8 mouse cellular contexts compared by ENCODE assay signal in the genomic region with DNA sequence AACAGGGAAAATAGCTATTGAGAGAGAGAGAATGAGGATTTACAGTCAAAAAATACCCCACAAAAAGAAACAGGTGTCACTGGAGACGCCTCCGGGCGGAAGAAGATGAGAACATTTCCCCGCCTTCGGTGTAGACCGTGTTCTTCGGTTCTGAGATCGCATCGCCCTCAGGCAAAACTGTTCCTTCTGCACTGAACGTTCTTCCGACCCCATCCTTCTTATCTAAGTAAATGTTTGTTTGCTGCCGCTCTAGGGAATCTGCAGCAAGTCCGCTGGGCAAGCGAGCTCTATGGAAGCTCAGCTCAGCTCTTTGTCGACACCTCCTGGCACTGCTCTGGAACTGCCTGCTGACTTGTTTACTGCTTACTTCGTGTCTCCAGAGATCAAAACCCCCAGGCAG. TPM values are rescaled to one million over a fixed set of nuclear protein-coding genes. Genes with fewer than 3 reads are reported as not detected.
DNase-seq lines count a peak whose midpoint lies in the region; ATAC-seq lines count a peak whose summit lies in the region.

No protein-coding gene starts in this region.

- peak overlapping the region; percentile 34; the same call in 1 of the 2 replicates for H3K9ac ChIP-seq in intestine, embryonic 15.5 days

- DNase-seq in adrenal gland, adult 2 months = peak; percentile 83
- peak; percentile 88 for DNase-seq in embryo, embryonic 11 days
- DNase-seq in gastrocnemius, postnatal 36 days = peak; percentile 52 to 63
- peak; percentile 82 to 83 for DNase-seq in left cerebral cortex, postnatal 14 days (ENCODE audit: low spot score in 2 of 2)
- peak; percentile 77 for DNase-seq in right cerebral cortex, postnatal 25 days
- DNase-seq in yolk sac, embryonic 10.5 days (ENCODE audit: low spot score) = peak; percentile 68

- peak; percentile 77 for ATAC-seq in intestine, embryonic 15.5 days
- peak; percentile 97 for ATAC-seq in megakaryocyte-erythroid progenitor cell, adult 5-6 weeks (replicated peaks; ENCODE audit: low FRiP score, low TSS enrichment, poor library complexity, severe bottlenecking)

- peak overlapping the region; percentile 42 for H3K4me3 ChIP-seq in intestine, embryonic 15.5 days (replicated peaks)

- H3K36me3 ChIP-seq in intestine, embryonic 15.5 days = no peaks in the 10 kb centered on the region

- under 1% methylated on average over 16 of the region's 16 CpGs for WGBS in intestine, embryonic 15.5 days

- H3K27me3 ChIP-seq in intestine, embryonic 15.5 days (replicated peaks) = no peaks in the 10 kb centered on the region

- no peaks in the 10 kb centered on the region for H3K4me1 ChIP-seq in intestine, embryonic 15.5 days (replicated peaks)

- H3K27ac ChIP-seq in intestine, embryonic 15.5 days = no peak overlapping the region

- H3K4me2 ChIP-seq in intestine, embryonic 15.5 days (replicated peaks) = peak overlapping the region; percentile 81

- H3K9me3 ChIP-seq in intestine, embryonic 15.5 days = no peaks in the 10 kb centered on the region

- intact Hi-C loops in gastrocnemius, postnatal 36 days (cut with DNase I) = loop anchor here (5.0 kb wide), 1 partner anchor 888 kb away; no protein-coding TSS in a partner anchor
- intact Hi-C loops in left cerebral cortex, postnatal 14 days (cut with DNase I) = loop anchor here (1.0 to 10.0 kb wide), 5 partner anchors 317 to 1123 kb away; a partner anchor contains a TSS

RNA-seq across cellular contexts. Expression of a gene that starts 5.0 kb away (rescaled TPM):
- not detected for total RNA-seq in adrenal gland, adult 2 months (2021)
- polyA plus RNA-seq in adrenal gland, adult 2 months (2012; rRNA removed) = 0.03 and 0.04 TPM in 2 replicates
- total RNA-seq in gastrocnemius, postnatal 36 days (2021) = under 1 TPM in 1 of 2 experiments, not detected in 1; 0.05 TPM
- polyA plus RNA-seq in intestine, embryonic 15.5 days (2015; fragmentation: Nextera tagmentation; extraction: Ambion mirVana) = 0.16 and 0.20 TPM in 2 replicates
- total RNA-seq in left cerebral cortex, postnatal 14 days (2021) = under 1 TPM; 0.13 to 0.34 TPM
- not detected in 2 replicates for total RNA-seq in megakaryocyte-erythroid progenitor cell, adult 5-6 weeks (2014; fragmentation: Nextera tagmentation)
- total RNA-seq in megakaryocyte-erythroid progenitor cell, adult 5-6 weeks (2017) = not detected in 2 replicates

RNA-seq across cellular contexts. Expression of a gene that starts 38.3 kb away (rescaled TPM):
- total RNA-seq in adrenal gland, adult 2 months (2021) = 100 to 1,000 TPM; 116 to 150 TPM
- 245 and 253 TPM in 2 replicates for polyA plus RNA-seq in adrenal gland, adult 2 months (2012; rRNA removed)
- 10 to 100 TPM; 46.8 to 48.9 TPM for total RNA-seq in gastrocnemius, postnatal 36 days (2021)
- polyA plus RNA-seq in intestine, embryonic 15.5 days (2015; fragmentation: Nextera tagmentation; extraction: Ambion mirVana) = 60.9 and 63.0 TPM in 2 replicates
- 10 to 100 TPM; 49.2 to 57.8 TPM for total RNA-seq in left cerebral cortex, postnatal 14 days (2021)
- total RNA-seq in megakaryocyte-erythroid progenitor cell, adult 5-6 weeks (2014; fragmentation: Nextera tagmentation) = 45.0 and 53.9 TPM in 2 replicates
- total RNA-seq in megakaryocyte-erythroid progenitor cell, adult 5-6 weeks (2017) = 76.4 and 77.0 TPM in 2 replicates
